Mouse (Mus musculus): Measurements from ENCODE around the gene Adamts5.

GRCm38 (mm10) chr16:85827066-85827465 is 74.6 kb downstream of the Adamts5 start:
- TF ChIP-seq CTCF (IDR thresholded peaks at IDR 0.05; ENCODE audit: extremely low read depth, insufficient read depth, low read length), result no peak
- no peak for TF ChIP-seq POLR2A (IDR thresholded peaks at IDR 0.05; ENCODE audit: extremely low read depth, insufficient read depth, low read length)
